Mouse (Mus musculus): Measurements from ENCODE around the gene Gnaq.

DNA sequence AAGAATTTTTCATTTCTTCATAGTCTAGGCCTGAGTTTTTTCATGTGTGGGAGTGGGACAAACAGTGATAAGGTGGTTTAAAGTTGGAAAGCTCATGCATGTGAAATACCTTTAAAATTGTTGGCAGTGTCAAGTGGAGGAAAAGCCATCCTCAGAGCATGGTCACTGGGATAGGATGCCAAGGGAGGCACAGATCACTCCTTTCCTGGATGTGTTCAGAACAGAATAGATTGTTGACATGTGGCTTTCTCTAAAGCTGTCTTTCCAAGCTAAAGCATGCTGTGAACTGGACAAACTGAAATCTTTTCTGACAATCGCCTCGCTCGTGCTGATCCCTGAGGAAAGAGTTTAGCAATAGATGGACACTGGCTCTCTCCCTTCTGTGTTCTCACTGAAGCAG is 90.5 kb downstream of the Gnaq start:
- TF ChIP-seq GATA1 (IDR thresholded peaks at IDR 0.05; ENCODE audit: low read length) (no peak), TAL1 (IDR thresholded peaks at IDR 0.05; ENCODE audit: low read length) (no peak)

Data from erythroblast, embryonic 14.5 days (primary cell).